Mouse (Mus musculus): Measurements from ENCODE around the gene Fbxl20. TPM values are rescaled to one million over a fixed set of nuclear protein-coding genes. Genes with fewer than 3 reads are reported as not detected.
A peak's percentile ranks its signal among the peaks of the same experiment; 100 is the strongest.

The Fbxl20 gene
- polyA plus RNA-seq, 1 experiment from 2014 or later, result 10.2 TPM

DNA sequence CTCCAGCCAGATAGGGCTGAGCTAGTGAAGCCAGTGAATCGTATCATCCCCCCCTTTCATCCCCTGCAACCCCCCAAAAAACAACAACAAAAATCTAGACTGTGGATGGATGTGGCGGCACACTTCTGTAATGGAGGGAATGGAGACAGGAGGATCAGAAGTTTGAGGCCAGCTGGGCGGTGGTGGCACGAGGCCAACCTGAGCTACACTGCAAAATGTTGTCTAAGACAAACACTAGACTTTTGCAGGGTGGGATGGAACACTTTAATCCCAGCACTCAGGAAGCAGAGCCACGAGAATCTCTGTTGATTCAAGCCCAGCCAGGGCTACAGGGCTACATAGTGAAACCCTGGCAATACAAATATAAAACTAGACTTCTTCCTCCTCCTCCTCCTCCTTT, 106.1 kb downstream of the Fbxl20 start:
- Histone ChIP-seq H3K9ac (no peak overlapping the region), H3K36me3 (no peaks in the 10 kb centered on the region), H3K27me3 (replicated peaks) (peaks cover 42% of the 10 kb centered on the region), H3K27ac (no peak overlapping the region), H3K4me2 (no peak overlapping the region), H3K4me3 (no peak overlapping the region), H3K4me1 (no peaks in the 10 kb centered on the region), H3K9me3 (replicated peaks) (no peaks in the 10 kb centered on the region)
- ATAC-seq, result no peak
- WGBS (ENCODE audit: insufficient replicate concordance), result 55% methylated on average over 5 of the region's 5 CpGs

- no peak for ATAC-seq
- no peaks in the 10 kb centered on the region for H3K9me3 ChIP-seq (replicated peaks)
- H3K4me3 ChIP-seq, result no peak overlapping the region
- H3K4me2 ChIP-seq, result no peak overlapping the region
- H3K4me1 ChIP-seq, result no peaks in the 10 kb centered on the region
- no peak overlapping the region for H3K9ac ChIP-seq
- H3K27me3 ChIP-seq (replicated peaks), result peaks cover 37% of the 10 kb centered on the region
- no peaks in the 10 kb centered on the region for H3K36me3 ChIP-seq
- no peak overlapping the region for H3K27ac ChIP-seq
- 53% methylated on average over 6 of the region's 6 CpGs for WGBS (ENCODE audit: insufficient replicate concordance)
Observed at GRCm38 (mm10) chr11:98042741-98043140, 107.5 kb downstream of the Fbxl20 start.

GRCm38 (mm10) chr11:98040975-98041374, 109.2 kb downstream of the Fbxl20 start:
- no peak for ATAC-seq
- no peak overlapping the region for H3K27ac ChIP-seq
- H3K4me1 ChIP-seq, result peaks cover 7% of the 10 kb centered on the region
- H3K9ac ChIP-seq, result no peak overlapping the region
- WGBS (ENCODE audit: insufficient replicate concordance), result 58% methylated on average over 8 of the region's 8 CpGs
- no peak overlapping the region for H3K4me3 ChIP-seq
- H3K27me3 ChIP-seq (replicated peaks), result peaks cover 48% of the 10 kb centered on the region
- no peaks in the 10 kb centered on the region for H3K36me3 ChIP-seq
- no peaks in the 10 kb centered on the region for H3K9me3 ChIP-seq (replicated peaks)
- no peak overlapping the region for H3K4me2 ChIP-seq

GRCm38 (mm10) chr11:98037871-98038270, 112.3 kb downstream of the Fbxl20 start:
- Histone ChIP-seq H3K9ac (no peak overlapping the region), H3K36me3 (no peaks in the 10 kb centered on the region)

GRCm38 (mm10) chr11:98035977-98036377, 114.2 kb downstream of the Fbxl20 start:
- peaks cover 5% of the 10 kb centered on the region for H3K36me3 ChIP-seq
- peak overlapping the region; percentile 32 for H3K4me3 ChIP-seq
- peaks cover 45% of the 10 kb centered on the region for H3K27me3 ChIP-seq (replicated peaks)
- no peak for ATAC-seq
- no peaks in the 10 kb centered on the region for H3K9me3 ChIP-seq (replicated peaks)
- WGBS (ENCODE audit: insufficient replicate concordance), result 2% methylated on average over 26 of the region's 27 CpGs
- H3K27ac ChIP-seq, result no peak overlapping the region
- peak overlapping the region; percentile 59 for H3K4me2 ChIP-seq
- peaks cover 12% of the 10 kb centered on the region for H3K4me1 ChIP-seq
- no peak overlapping the region for H3K9ac ChIP-seq

More at GRCm38 (mm10) chr11:98037871-98038270, 112.3 kb downstream of the Fbxl20 start:
- no peak for ATAC-seq
- Histone ChIP-seq H3K9me3 (replicated peaks) (no peaks in the 10 kb centered on the region), H3K4me2 (no peak overlapping the region), H3K4me1 (peaks cover 12% of the 10 kb centered on the region), H3K27ac (no peak overlapping the region), H3K27me3 (replicated peaks) (peaks cover 55% of the 10 kb centered on the region), H3K4me3 (no peak overlapping the region)
- 55% methylated on average over 14 of the region's 14 CpGs for WGBS (ENCODE audit: insufficient replicate concordance)

- 57% methylated on average over 4 of the region's 4 CpGs for WGBS (ENCODE audit: insufficient replicate concordance)
- Histone ChIP-seq H3K27me3 (replicated peaks) (peaks cover 45% of the 10 kb centered on the region), H3K4me1 (peaks cover 12% of the 10 kb centered on the region), H3K4me3 (no peak overlapping the region), H3K9me3 (replicated peaks) (no peaks in the 10 kb centered on the region), H3K27ac (no peak overlapping the region), H3K9ac (no peak overlapping the region), H3K4me2 (no peak overlapping the region), H3K36me3 (peaks cover 16% of the 10 kb centered on the region)
- no peak for ATAC-seq
Observed at GRCm38 (mm10) chr11:98034840-98035239, 115.4 kb downstream of the Fbxl20 start.

DNA sequence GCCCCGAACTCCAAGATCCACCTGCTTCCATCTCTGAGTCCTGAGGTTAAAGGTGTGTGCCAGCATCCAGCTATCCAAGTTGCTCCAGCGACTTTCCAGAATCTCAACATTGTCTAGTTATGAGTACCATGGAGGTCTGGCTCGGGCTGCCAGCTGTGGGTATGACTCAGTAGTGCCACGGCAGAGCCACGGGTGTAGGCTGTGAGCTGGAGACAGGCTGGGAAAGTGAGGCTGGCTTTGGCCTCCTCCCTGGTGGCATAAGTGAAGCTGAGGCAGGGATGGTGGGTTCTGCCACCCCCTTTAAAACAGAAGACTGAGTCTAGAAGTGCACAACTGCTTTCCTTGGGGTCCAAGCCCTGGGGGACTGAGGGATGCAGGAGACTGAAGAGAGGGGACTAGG, 116.1 kb downstream of the Fbxl20 start:
- H3K27ac ChIP-seq, result no peak overlapping the region
- H3K27me3 ChIP-seq (replicated peaks), result peaks cover 40% of the 10 kb centered on the region
- no peak overlapping the region for H3K4me2 ChIP-seq
- WGBS (ENCODE audit: insufficient replicate concordance), result 69% methylated on average over 5 of the region's 5 CpGs
- no peak overlapping the region for H3K9ac ChIP-seq
- H3K9me3 ChIP-seq (replicated peaks), result no peaks in the 10 kb centered on the region
- H3K4me3 ChIP-seq, result no peak overlapping the region
- peaks cover 12% of the 10 kb centered on the region for H3K4me1 ChIP-seq
- ATAC-seq, result no peak
- H3K36me3 ChIP-seq, result peaks cover 24% of the 10 kb centered on the region

Other genes starting within 250 kb of the Fbxl20 start
- 0.33 and 0.38 TPM in 2 replicates for gene Plxdc1, start 164.0 kb downstream of the Fbxl20 start, polyA plus RNA-seq (2016; fragmentation: Nextera tagmentation; extraction: Ambion mirVana)
- gene Arl5c, start 154.2 kb downstream of the Fbxl20 start, polyA plus RNA-seq (2016; fragmentation: Nextera tagmentation; extraction: Ambion mirVana), result 15.6 and 17.1 TPM in 2 replicates
- gene Cacnb1, start 127.4 kb downstream of the Fbxl20 start, polyA plus RNA-seq (2016; fragmentation: Nextera tagmentation; extraction: Ambion mirVana), result 0.95 and 1.0 TPM in 2 replicates
- 869 and 913 TPM in 2 replicates for gene Rpl19, start 123.7 kb downstream of the Fbxl20 start, polyA plus RNA-seq (2016; fragmentation: Nextera tagmentation; extraction: Ambion mirVana)
- 0.07 and 0.10 TPM in 2 replicates for gene Stac2, start 96.9 kb downstream of the Fbxl20 start, polyA plus RNA-seq (2016; fragmentation: Nextera tagmentation; extraction: Ambion mirVana)
- 40.5 and 41.8 TPM in 2 replicates for gene Med1, start 42.9 kb upstream of the Fbxl20 start, polyA plus RNA-seq (2016; fragmentation: Nextera tagmentation; extraction: Ambion mirVana)
- gene Cdk12, start 52.7 kb upstream of the Fbxl20 start, polyA plus RNA-seq (2016; fragmentation: Nextera tagmentation; extraction: Ambion mirVana), result 8.6 and 9.0 TPM in 2 replicates
- gene Neurod2, start 179.2 kb upstream of the Fbxl20 start, polyA plus RNA-seq (2016; fragmentation: Nextera tagmentation; extraction: Ambion mirVana), result not detected in 2 replicates
- 0.10 TPM in 1 of 2 replicates, not detected in the other for gene Ppp1r1b, start 198.0 kb upstream of the Fbxl20 start, polyA plus RNA-seq (2016; fragmentation: Nextera tagmentation; extraction: Ambion mirVana)
- gene Stard3, start 208.0 kb upstream of the Fbxl20 start, polyA plus RNA-seq (2016; fragmentation: Nextera tagmentation; extraction: Ambion mirVana), result 18.0 and 18.9 TPM in 2 replicates
- not detected in 2 replicates for gene Tcap, start 233.4 kb upstream of the Fbxl20 start, polyA plus RNA-seq (2016; fragmentation: Nextera tagmentation; extraction: Ambion mirVana)
- 0.23 TPM in 1 of 2 replicates, not detected in the other for gene Pnmt, start 236.0 kb upstream of the Fbxl20 start, polyA plus RNA-seq (2016; fragmentation: Nextera tagmentation; extraction: Ambion mirVana)